Mouse (Mus musculus) liver, embryonic 16.5 days (tissue): ENCODE measurements around the gene Hsd17b7. TPM values are rescaled to one million over a fixed set of nuclear protein-coding genes. Genes with fewer than 3 reads are reported as not detected.

Experiments used
- ATAC-seq: fragments of 200-750 bp; cut with Nextera tagmentation; 2 replicates; pipeline ENCODE4 v1.8.0; 2017; ENCODE audit warnings: low read depth, mild to moderate bottlenecking, moderate number of reproducible peaks, moderate library complexity
- H3K27ac ChIP-seq: fragments of 300-500 bp; sonication (generic); 2 replicates; pipeline ENCODE4 v1.5.1; 2014; ENCODE audit warnings: mild to moderate bottlenecking, low read length
- H3K27me3 ChIP-seq: fragments of 300-500 bp; sonication (generic); 2 replicates; pipeline ENCODE4 v1.6.1; 2014; ENCODE audit warnings: low read depth, low read length, mixed read lengths; ENCODE audit not compliant: control insufficient read depth, insufficient read depth
- H3K36me3 ChIP-seq: fragments of 300-500 bp; sonication (generic); 2 replicates; pipeline ENCODE4 v1.6.1; 2014; ENCODE audit warnings: mild to moderate bottlenecking; ENCODE audit not compliant: control insufficient read depth, insufficient read depth
- H3K4me1 ChIP-seq: fragments of 300-500 bp; sonication (generic); 2 replicates; pipeline ENCODE4 v1.6.1; 2014; ENCODE audit warnings: low read depth, low read length, mixed read lengths; ENCODE audit not compliant: control insufficient read depth
- H3K4me2 ChIP-seq: fragments of 300-500 bp; sonication (generic); 2 replicates; pipeline ENCODE4 v1.6.1; 2014; ENCODE audit warnings: low read depth, low read length, mixed read lengths
- H3K4me3 ChIP-seq: fragments of 300-500 bp; sonication (generic); 2 replicates; pipeline ENCODE4 v1.5.1; 2014; ENCODE audit warnings: low read depth, mild to moderate bottlenecking, low read length
- H3K9ac ChIP-seq: fragments of 300-500 bp; sonication (generic); 2 replicates; pipeline ENCODE4 v1.6.1; 2014; ENCODE audit warnings: low read depth, low read length
- H3K9me3 ChIP-seq: fragments of 300-500 bp; sonication (generic); replicated peaks from 2 replicates; pipeline ENCODE4 v1.6.1; 2016; ENCODE audit warnings: low read length; ENCODE audit not compliant: control insufficient read depth
- WGBS: fragments of 180-500 bp; shearing (Covaris S2); extraction: QIAGEN DNeasy Blood & Tissue Kit; methylation state at CpG from one replicate; pipeline ENCODE4 v1.1.7; 2014; ENCODE audit not compliant: insufficient replicate concordance; 5-methylcytosine and 5-hydroxymethylcytosine counted together
- polyA plus RNA-seq: library from polyadenylated mRNA; unstranded; fragments of >200 nt; fragmentation: Nextera tagmentation; extraction: Ambion mirVana; gene quantifications from 2 replicates; pipeline ENCODE4 v1.2.1, GENCODE M21; 2015

Hsd17b7 gene
- polyA plus RNA-seq, 1 experiment from 2014 or later = 12.3 TPM

DNA sequence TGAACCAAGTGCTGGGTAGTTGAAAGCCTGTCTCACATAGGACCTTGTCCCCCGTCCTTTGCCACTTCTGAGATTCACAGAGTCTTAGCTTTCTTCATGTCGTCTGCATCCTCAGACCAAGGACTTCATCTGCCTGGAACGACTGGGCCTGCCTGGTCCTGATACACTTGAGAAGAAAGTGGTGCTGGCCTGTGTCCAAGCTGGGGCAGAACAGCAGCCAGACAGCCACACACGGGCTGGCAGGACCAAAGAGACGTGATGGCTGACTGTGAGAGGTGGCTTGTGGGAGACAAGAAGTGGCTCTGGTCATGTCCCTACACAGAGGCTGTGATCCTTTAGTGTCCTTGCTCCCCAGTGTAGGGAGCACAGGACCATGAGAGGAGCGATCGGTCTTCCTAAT, 58.3 kb downstream of the Hsd17b7 start:
- no peak overlapping the region for H3K4me3 ChIP-seq
- no peak overlapping the region for H3K9ac ChIP-seq
- no peak for ATAC-seq
- H3K27me3 ChIP-seq = no peaks in the 10 kb centered on the region
- H3K4me1 ChIP-seq = no peaks in the 10 kb centered on the region
- no peaks in the 10 kb centered on the region for H3K36me3 ChIP-seq
- H3K4me2 ChIP-seq = no peak overlapping the region
- H3K27ac ChIP-seq = no peak overlapping the region
- WGBS = 61% methylated on average over 7 of the region's 7 CpGs
- H3K9me3 ChIP-seq = no peaks in the 10 kb centered on the region

DNA sequence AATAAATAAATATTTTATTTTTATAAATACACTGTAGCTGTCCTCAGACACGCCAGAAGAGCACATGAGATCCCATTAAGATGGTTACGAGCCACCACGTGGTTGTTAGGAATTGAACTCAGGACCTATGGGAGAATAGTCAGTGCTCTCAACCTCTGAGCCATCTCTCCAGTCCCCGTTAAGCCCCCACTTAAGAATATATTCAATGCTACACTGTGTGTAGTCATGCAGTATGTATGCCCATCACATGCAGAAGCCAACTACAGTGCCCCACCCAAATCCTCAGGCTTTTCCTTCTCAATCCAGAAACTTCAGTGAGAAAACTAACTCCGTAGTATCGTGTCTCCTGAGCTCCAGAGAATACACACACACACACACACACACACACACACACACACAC, 59.4 kb downstream of the Hsd17b7 start:
- 70% methylated on average over 6 of the region's 6 CpGs for WGBS
- ATAC-seq = no peak
- Histone ChIP-seq H3K4me2 (no peak overlapping the region), H3K4me3 (no peak overlapping the region), H3K27me3 (no peaks in the 10 kb centered on the region), H3K9me3 (no peaks in the 10 kb centered on the region), H3K4me1 (no peaks in the 10 kb centered on the region), H3K9ac (no peak overlapping the region), H3K36me3 (no peaks in the 10 kb centered on the region), H3K27ac (no peak overlapping the region)

DNA sequence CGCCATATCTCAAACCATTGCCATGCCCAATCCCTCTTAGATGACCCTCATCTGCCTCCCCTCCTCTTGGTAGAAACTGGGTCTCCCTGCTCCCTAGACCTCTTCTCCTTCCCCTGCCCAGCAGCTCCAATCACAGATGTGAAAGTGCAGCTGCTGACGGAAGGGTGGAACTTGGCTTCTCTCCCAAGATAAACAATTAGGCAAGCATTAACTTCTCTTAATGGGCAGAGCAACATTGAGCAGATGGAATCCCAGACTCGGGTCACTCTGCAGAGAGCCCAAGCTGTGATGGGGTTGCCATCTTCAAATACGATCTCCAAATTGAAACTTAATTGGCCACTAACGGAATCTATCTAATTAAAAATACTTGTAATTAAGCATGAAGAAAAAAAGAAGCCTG, 59.9 kb downstream of the Hsd17b7 start:
- Histone ChIP-seq H3K4me1 (no peaks in the 10 kb centered on the region), H3K9me3 (no peaks in the 10 kb centered on the region), H3K27me3 (no peaks in the 10 kb centered on the region), H3K36me3 (no peaks in the 10 kb centered on the region), H3K4me3 (no peak overlapping the region), H3K4me2 (no peak overlapping the region), H3K27ac (no peak overlapping the region), H3K9ac (no peak overlapping the region)
- 68% methylated on average over 5 of the region's 5 CpGs for WGBS
- no peak for ATAC-seq

DNA sequence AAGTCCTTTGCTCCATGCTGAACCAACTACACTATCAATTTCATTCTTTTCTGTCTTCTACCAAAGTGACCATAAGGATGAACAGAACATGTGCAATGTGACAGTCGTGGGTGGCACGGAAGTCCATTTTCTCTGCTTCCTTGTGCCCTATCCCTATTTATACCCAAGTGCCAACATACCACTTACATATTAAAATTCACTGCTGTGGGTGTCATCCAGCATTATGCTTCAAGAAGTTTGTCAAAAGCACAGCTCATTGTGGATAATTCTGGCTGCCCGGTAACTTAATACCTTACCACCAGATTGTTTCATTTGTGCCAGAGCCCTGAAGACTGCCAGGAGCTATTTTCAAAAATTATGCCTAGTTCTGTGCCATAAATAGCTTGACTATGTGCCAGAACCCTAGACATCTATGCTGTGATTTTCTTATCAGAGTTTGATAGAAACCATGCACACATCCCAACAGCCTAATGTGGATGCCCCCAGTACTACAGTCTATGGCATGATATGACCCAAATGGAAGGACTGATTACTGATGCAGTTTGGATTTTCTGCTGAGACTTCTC, 68.2 kb downstream of the Hsd17b7 start:
- no peaks in the 10 kb centered on the region for H3K9me3 ChIP-seq
- WGBS = 59% methylated on average over 3 of the region's 3 CpGs
- no peak overlapping the region for H3K27ac ChIP-seq
- no peaks in the 10 kb centered on the region for H3K27me3 ChIP-seq
- H3K4me2 ChIP-seq = no peak overlapping the region
- H3K36me3 ChIP-seq = no peaks in the 10 kb centered on the region
- no peak overlapping the region for H3K9ac ChIP-seq
- no peak for ATAC-seq
- no peaks in the 10 kb centered on the region for H3K4me1 ChIP-seq
- H3K4me3 ChIP-seq = no peak overlapping the region

Other genes with a start within 250 kb of the Hsd17b7 start
- gene Rgs4, start 221.6 kb downstream of the Hsd17b7 start, polyA plus RNA-seq = 0.05 and 0.24 TPM in 2 replicates
- gene Ccdc190, start 40.6 kb downstream of the Hsd17b7 start, polyA plus RNA-seq = not detected in 2 replicates
- gene Ddr2, start 141.5 kb upstream of the Hsd17b7 start, polyA plus RNA-seq = 1.1 and 1.3 TPM in 2 replicates
- gene Uap1, start 205.7 kb upstream of the Hsd17b7 start, polyA plus RNA-seq = 27.3 and 31.7 TPM in 2 replicates
- 5.5 and 6.0 TPM in 2 replicates for gene Uhmk1, start 246.2 kb upstream of the Hsd17b7 start, polyA plus RNA-seq